Mouse (Mus musculus): ENCODE data around the gene Sdhc.
"Not testable (repeated sequence)": the region's sequence is repeated elsewhere in the genome, so short reads cannot be mapped to it uniquely, and the experiment has no call there.

Sdhc gene

GRCm38 (mm10) chr1:171168906-171169305 lies 18.5 kb upstream of the Sdhc start:
- no peak for DNase-seq (ENCODE audit: low spot score in 2 of 2)

- no peak for DNase-seq (ENCODE audit: low spot score in 2 of 2)
Measured at GRCm38 (mm10) chr1:171165629-171166345, 15.4 kb upstream of the Sdhc start.

GRCm38 (mm10) chr1:171164258-171164657 lies 13.9 kb upstream of the Sdhc start:
- DNase-seq (ENCODE audit: low spot score in 2 of 2): no peak

- no peak for DNase-seq (ENCODE audit: low spot score in 2 of 2)
Measured at GRCm38 (mm10) chr1:171162526-171162925, 12.1 kb upstream of the Sdhc start.

GRCm38 (mm10) chr1:171159485-171159975 lies 9.1 kb upstream of the Sdhc start:
- no peak for DNase-seq (ENCODE audit: low spot score in 2 of 2)

GRCm38 (mm10) chr1:171157965-171158364 lies 7.6 kb upstream of the Sdhc start:
- DNase-seq (ENCODE audit: low spot score in 2 of 2): no peak

DNA sequence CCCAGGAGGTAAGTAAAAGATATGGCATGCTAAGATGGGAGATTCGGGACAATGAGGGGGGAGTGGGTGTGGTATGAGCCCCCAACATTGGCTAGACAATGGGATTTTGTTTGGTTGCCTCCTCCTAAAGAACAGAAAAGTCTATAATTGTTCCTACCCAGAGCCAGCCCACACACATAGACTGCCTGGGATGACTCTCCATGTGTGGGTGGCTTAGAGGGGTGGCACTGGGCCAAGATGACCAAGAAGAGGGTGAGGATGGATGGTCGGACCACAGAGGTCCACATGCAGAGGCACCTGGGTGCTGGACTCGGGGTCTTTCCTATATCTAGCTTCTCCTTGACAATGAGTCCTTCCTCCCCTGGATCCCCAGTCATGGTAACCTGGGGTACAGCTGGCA lies 6.2 kb upstream of the Sdhc start:
- peak in 1 of 2 experiments; percentile 20 for DNase-seq (ENCODE audit: low spot score in 2 of 2)

- no peak for DNase-seq (ENCODE audit: low spot score in 2 of 2)
Measured at GRCm38 (mm10) chr1:171151966-171152365, 1.6 kb upstream of the Sdhc start.

GRCm38 (mm10) chr1:171150838-171151391 lies 512 bp upstream of the Sdhc start:
- DNase-seq (ENCODE audit: low spot score in 2 of 2): peak; percentile 48 to 54

DNA sequence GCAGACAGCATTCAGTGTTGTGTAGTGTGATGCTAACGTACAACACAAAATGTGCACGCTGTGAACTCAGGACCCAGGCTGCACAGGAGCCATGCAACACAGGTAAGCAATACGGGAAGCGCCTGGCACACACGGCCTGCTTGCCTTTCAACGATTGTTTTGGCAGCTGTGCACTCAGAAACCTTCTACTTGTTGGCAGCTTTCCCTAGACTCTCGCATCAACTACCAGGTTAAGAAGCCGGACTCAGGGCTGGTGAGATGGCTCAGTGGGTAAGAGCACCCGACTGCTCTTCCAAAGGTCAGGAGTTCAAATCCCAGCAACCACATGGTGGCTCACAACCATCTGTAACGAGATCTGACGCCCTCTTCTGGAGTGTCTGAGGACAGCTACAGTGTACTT lies 7.4 kb downstream of the Sdhc start:
- DNase-seq (ENCODE audit: low spot score in 2 of 2): not testable (repeated sequence)

DNA sequence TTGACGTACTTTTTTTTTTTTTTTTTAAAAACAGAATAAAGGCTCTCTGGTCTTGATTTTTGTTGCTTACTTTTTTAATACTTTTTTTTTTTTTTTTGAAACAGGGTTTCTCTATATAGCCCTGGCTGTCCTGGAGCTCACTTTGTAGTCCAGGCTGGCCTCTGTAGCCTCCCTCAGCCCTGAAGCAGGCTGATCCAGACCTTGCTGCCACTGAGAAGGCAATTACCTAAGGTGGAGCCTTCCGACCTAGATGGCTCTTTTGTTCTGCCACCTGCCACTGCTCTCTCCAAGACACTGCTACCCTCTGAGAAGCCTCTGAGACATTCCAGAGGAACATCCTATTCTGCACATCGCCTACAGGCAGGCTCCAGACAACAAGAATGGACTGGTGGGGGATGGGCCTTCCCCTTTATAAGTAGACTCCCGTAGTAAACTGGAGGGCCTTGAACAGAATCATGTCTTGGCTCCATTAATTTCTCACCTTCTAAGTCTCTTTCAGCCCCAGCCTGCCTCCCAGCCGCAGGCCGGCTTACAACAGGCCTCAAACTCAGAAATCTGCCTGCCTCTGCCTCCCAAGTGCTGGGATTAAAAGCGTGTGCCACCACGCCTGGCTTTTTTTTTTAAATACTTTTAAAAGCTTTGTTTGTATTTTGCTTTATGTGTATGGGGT lies 12.8 kb downstream of the Sdhc start:
- DNase-seq (ENCODE audit: low spot score in 2 of 2): not testable (repeated sequence)

GRCm38 (mm10) chr1:171135600-171135999 lies 14.8 kb downstream of the Sdhc start:
- no peak for DNase-seq (ENCODE audit: low spot score in 2 of 2)

DNA sequence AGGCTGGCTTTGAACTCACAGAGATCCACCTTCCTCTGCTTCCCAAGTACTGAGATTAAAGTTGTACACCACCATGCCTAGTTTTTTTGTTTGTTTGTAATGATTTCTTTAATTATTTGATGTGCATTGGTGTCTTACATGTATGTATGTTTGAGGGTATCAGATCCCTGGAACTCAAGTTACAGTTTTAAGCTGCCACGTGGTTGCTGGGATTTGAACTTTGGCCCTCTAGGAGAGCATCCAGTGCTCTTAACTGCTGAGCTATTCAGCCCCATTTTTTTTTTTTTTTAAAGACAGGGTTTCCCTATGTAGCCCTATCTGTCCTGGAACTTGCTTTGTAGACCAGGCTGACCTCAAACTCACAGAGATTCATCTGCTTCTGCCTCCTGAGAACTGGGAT lies 19.4 kb downstream of the Sdhc start:
- no peak for DNase-seq (ENCODE audit: low spot score in 2 of 2)

GRCm38 (mm10) chr1:171129251-171129650 lies 21.2 kb downstream of the Sdhc start:
- peak; percentile 33 to 36 for DNase-seq (ENCODE audit: low spot score in 2 of 2)

DNA sequence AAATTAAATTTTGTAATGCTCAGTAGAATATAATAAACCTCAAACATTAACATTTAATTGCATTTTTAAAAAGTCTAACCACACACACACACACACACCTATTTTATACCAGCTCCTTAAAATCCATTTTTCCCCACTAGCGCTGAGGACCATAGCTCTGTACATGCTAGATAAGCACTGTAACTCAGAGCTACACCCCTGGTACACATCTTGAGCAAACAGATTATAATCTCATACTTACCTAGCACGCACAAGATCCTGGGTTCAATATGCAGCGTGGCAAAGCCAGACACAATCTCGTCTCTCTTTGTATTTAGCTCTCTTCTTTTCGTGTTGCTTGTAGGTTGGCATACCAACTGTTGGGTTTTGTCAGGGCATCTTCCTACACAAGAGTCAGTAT lies 26.0 kb downstream of the Sdhc start:
- no peak for DNase-seq (ENCODE audit: low spot score in 2 of 2)

DNA sequence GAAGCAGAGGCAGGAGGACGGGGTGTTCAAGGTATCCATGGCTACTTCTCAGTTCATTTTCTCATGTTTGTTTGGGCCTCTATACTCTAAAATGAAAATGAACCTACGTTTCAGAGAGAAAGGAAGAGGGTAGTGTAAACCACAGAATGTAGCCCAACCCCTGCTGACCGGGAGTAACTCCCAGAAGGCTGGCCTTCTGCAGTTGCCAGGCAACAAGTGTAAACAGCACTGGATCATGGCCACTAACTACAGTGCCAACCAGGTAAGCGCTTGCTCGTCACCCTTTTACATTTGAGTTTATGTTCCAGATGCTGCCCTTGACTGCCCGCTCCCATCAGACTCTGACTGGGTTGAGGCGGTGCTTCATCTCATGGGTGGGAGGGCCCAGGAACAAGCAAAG lies 27.5 kb downstream of the Sdhc start:
- DNase-seq (ENCODE audit: low spot score in 2 of 2): no peak

- DNase-seq (ENCODE audit: low spot score in 2 of 2): no peak
Measured at GRCm38 (mm10) chr1:171121839-171122238, 28.6 kb downstream of the Sdhc start.

DNA sequence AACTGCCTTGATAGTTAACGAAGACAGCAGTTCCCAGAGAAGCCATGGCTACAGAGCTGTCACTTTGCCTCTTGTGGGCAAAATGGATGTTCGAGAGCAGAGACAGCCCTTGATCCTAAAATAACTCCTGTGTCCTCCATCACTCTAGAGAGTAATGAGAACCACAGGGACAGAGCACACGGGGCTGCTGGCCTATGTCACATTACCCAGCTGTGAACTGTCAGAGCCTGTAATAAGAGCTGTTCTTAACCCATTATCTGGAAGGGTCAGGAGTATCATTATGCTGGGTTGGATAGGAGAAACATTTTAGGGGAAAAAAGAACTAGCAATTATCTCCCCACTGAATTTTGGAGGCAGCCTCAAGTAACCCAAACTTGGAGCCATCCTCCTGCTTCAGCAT lies 29.5 kb downstream of the Sdhc start:
- DNase-seq (ENCODE audit: low spot score in 2 of 2): no peak

DNA sequence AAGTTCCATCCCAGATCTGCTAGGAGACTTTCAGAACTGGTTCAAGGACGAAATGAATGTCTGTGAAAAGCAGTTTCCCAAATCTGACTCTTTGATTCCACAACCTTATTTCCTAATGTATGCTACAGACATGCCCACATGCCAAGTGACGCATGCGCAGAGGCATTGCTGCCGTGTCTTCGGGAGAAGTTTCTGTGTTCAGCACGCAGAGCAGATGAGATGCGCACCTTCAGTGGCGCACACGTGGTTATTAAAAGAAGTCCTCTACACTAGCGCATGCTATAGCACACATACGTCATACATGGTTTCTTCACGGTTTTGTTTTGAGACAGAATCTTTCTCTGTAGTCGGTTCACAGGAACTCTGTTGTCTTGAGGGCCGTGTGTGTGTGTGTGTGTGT lies 31.0 kb downstream of the Sdhc start:
- DNase-seq (ENCODE audit: low spot score in 2 of 2): no peak

- no peak for DNase-seq (ENCODE audit: low spot score in 2 of 2)
Measured at GRCm38 (mm10) chr1:171118996-171119395, 31.4 kb downstream of the Sdhc start.

DNA sequence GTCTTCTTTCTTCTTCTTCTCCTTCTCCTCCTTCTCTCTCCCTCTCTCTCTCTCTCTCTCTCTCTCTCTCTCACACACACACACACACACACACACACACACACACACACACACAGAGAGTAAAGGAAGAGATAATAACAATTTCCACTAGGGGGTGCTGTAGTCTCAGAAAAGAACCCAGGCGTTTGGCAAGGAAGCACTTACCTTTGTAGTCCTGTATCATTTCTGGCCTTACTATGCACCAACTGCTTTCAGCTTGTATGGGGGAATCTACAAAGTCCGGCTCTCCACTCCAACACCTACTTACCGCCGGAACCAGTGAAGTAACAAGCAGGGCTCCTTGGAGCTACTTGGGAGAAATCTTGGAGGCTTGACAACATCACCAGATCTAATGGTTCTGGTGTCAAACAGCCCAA lies 32.1 kb downstream of the Sdhc start:
- DNase-seq (ENCODE audit: low spot score in 2 of 2): peak; percentile 38 to 75

GRCm38 (mm10) chr1:171116280-171116679 lies 34.1 kb downstream of the Sdhc start:
- no peak for DNase-seq (ENCODE audit: low spot score in 2 of 2)

- DNase-seq (ENCODE audit: low spot score in 2 of 2): peak; percentile 35 to 42
Measured at GRCm38 (mm10) chr1:171113873-171114299, 36.5 kb downstream of the Sdhc start, which contains the start of gene Cfap126. TSS of gene Cfap126 (plus strand) at chr1:171113918.

All from frontal cortex, postnatal 36 days (tissue).